Mouse (Mus musculus) midbrain, embryonic 16.5 days (tissue): Measurements from ENCODE around the gene Mthfs. TPM values are rescaled to one million over a fixed set of nuclear protein-coding genes. Genes with fewer than 3 reads are reported as not detected.
"Not testable (repeated sequence)": the region's sequence is repeated elsewhere in the genome, so short reads cannot be mapped to it uniquely, and the experiment has no call there.

Source experiments
- ATAC-seq: fragments of 200-750 bp; cut with Nextera tagmentation; 2 replicates; pipeline ENCODE4 v1.8.0; 2017; ENCODE audit warnings: moderate TSS enrichment
- H3K27ac ChIP-seq: fragments of 300-500 bp; sonication (generic); 2 replicates; pipeline ENCODE4 v1.5.1; 2014; ENCODE audit warnings: mild to moderate bottlenecking, low read length, mixed read lengths
- H3K27me3 ChIP-seq: fragments of 300-500 bp; sonication (generic); 2 replicates; pipeline ENCODE4 v1.6.1; 2014; ENCODE audit warnings: low read depth, low read length, mixed read lengths; ENCODE audit not compliant: control insufficient read depth, insufficient read depth
- H3K36me3 ChIP-seq: fragments of 300-500 bp; sonication (generic); 2 replicates; pipeline ENCODE4 v1.6.1; 2014; ENCODE audit warnings: mild to moderate bottlenecking, low read length, moderate library complexity, mixed read lengths; ENCODE audit not compliant: control insufficient read depth, insufficient read depth
- H3K4me1 ChIP-seq: fragments of 300-500 bp; sonication (generic); 2 replicates; pipeline ENCODE4 v1.6.1; 2014; ENCODE audit warnings: mild to moderate bottlenecking, low read length, mixed read lengths; ENCODE audit not compliant: control insufficient read depth, insufficient read depth
- H3K4me2 ChIP-seq: fragments of 300-500 bp; sonication (generic); 2 replicates; pipeline ENCODE4 v1.6.1; 2014; ENCODE audit warnings: mild to moderate bottlenecking, low read length, mixed read lengths
- H3K4me3 ChIP-seq: fragments of 300-500 bp; sonication (generic); 2 replicates; pipeline ENCODE4 v1.5.1; 2014; ENCODE audit warnings: low read depth, mild to moderate bottlenecking, low read length, moderate library complexity, mixed read lengths
- H3K9ac ChIP-seq: fragments of 300-500 bp; sonication (generic); 2 replicates; pipeline ENCODE4 v1.6.1; 2014; ENCODE audit warnings: low read depth, low read length, mixed read lengths
- H3K9me3 ChIP-seq: fragments of 300-500 bp; sonication (generic); replicated peaks from 2 replicates; pipeline ENCODE4 v1.6.1; 2014; ENCODE audit warnings: mild to moderate bottlenecking, low read length, mixed read lengths; ENCODE audit not compliant: control insufficient read depth, poor library complexity, severe bottlenecking
- WGBS: fragments of 180-500 bp; shearing (Covaris S2); extraction: QIAGEN DNeasy Blood & Tissue Kit; methylation state at CpG from one replicate; pipeline ENCODE4 v1.1.7; 2014; 5-methylcytosine and 5-hydroxymethylcytosine counted together
- polyA plus RNA-seq: library from polyadenylated mRNA; unstranded; fragments of >200 nt; fragmentation: Nextera tagmentation; extraction: Ambion mirVana; gene quantifications from 2 replicates; pipeline ENCODE4 v1.2.1, GENCODE M21; 2015

Gene Mthfs
- polyA plus RNA-seq, 1 experiment from 2014 or later = 11.3 TPM

DNA sequence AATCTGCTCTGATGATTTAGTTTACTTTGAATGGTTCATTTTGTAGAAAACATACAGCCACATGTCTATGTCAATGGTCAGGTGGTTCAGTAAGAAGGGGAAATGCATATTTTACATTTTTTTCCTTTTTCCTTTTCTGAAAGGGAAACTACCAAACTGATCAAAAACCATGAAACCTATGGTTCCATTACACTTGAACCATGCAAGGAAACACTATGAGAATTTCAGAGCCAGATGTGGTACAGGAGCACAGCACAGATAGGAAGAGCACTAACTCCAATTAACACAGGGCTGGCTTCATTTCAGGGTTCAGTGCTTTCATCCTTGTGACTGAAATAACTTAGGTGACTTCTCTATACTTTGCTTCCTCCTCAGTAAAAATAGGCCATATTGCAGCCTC lies 8.2 kb upstream of the Mthfs start:
- not testable (repeated sequence) for H3K9ac ChIP-seq, H3K4me3 ChIP-seq, H3K4me1 ChIP-seq, ATAC-seq, H3K36me3 ChIP-seq, H3K27me3 ChIP-seq, H3K9me3 ChIP-seq, H3K4me2 ChIP-seq, H3K27ac ChIP-seq

DNA sequence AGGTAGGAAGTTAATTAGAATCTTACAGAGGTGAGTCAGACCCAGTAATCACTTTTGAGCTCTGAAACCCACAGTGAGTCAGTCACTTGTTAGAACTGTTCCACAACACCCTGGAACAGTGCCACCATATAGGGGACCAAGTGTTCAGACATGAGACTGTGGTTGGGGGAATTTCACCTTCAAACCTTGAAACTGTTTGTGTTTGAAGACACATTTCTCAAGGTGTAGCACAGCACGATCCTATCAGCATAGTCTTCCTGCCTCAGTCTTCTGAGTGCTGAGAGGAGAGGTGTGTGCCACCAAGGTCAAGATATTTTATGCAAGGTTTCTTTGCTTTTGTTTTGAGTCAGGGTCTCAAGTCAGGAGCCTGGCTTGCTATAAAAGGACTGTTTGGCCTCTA lies 1.5 kb upstream of the Mthfs start:
- H3K36me3 ChIP-seq, H3K4me2 ChIP-seq, ATAC-seq: not testable (repeated sequence)

DNA sequence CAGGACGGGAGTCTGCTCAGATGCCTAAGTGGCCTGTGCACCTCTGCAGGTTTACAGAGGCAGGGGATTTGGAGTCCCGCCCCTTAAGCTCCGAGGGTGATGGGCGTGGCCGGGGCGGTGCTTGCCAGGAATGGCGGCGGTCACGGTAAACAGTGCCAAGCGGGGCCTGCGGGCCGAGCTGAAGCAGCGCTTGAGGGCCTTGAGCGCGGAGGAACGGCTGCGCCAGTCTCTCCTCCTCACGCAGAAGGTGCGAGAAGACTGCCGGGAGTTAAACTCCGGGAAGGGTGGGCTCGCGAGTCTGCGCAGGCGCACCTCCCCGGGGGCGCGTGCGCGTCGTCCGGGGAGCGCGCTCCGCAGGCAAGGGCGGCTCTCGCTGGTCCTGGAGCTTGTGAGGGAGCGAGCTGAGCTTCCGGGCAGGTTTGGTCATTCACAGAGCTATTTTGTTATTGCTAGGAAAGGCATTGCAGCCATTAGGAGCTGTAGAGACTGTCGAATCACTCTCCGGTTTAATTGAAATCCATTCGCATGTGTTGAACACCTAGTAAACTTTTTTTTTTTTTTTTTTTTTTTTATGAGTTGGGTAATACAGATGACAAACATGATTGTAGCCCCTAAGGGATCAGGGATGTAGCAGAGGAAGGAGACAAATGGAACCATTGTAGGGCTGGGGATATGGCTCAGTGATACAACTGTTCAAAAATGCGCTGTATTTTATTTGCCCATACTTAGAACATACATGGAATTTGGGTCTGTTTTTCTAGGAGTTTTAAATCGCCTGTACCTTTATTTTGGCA lies 786 bp downstream of the Mthfs start:
- H3K9me3 ChIP-seq, H3K27ac ChIP-seq, H3K9ac ChIP-seq, H3K27me3 ChIP-seq, H3K36me3 ChIP-seq, H3K4me1 ChIP-seq: not testable (repeated sequence)
- ATAC-seq = peak; percentile 97
- 13% methylated on average over 6 of the region's 44 CpGs for WGBS
- peak overlapping the region; percentile 30 for H3K4me3 ChIP-seq
- H3K4me2 ChIP-seq = peak overlapping the region; percentile 52

More for the DNA sequence above, 1.5 kb upstream of the Mthfs start:
- not testable (repeated sequence) for H3K4me3 ChIP-seq, H3K9ac ChIP-seq, H3K27me3 ChIP-seq, H3K9me3 ChIP-seq, H3K4me1 ChIP-seq, H3K27ac ChIP-seq
- WGBS = 82% methylated on average over 1 of the region's 1 CpGs

DNA sequence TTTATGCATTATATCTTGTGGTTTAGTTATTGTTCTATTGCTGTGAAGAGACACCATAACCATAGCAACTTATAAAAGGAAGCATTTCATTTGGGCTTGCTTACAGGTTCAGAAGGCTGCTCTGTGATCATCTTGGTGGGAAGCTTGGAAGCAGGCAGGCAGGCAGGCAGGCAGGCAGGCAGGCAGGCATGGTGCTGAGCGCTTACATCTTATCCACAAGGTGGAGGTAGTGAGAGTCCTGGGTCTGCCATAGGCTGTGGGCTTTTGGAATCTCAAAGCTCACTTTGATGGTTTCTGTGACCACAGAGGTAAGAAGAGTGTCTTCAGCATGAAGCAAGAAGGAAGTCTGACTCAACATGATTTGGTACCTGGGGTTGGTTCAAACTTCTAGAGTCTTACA lies 2.0 kb downstream of the Mthfs start:
- H3K4me1 ChIP-seq, H3K9me3 ChIP-seq, H3K27ac ChIP-seq, H3K4me3 ChIP-seq, H3K4me2 ChIP-seq, H3K9ac ChIP-seq, H3K27me3 ChIP-seq, ATAC-seq, H3K36me3 ChIP-seq: not testable (repeated sequence)
- WGBS = 43% methylated on average over 1 of the region's 1 CpGs

DNA sequence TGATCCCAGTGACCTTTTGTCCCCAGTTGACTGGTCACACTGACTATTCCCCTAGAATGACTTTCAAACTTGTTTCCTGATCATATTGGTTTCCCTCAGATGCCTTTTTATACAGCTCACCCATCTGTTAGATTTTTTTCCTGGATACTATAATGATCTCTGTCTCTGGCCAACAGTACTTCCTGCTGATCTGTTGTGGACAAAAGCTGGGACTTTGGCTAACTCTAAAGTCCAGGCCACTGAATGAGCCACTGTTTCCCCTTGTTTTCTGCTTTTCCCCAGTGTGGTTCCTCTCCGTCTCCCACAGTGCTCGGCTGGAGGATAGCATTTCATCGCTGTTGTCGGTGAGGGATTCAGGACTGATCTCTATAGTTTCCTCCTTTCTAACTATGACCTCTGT lies 7.7 kb downstream of the Mthfs start:
- not testable (repeated sequence) for H3K36me3 ChIP-seq, H3K27ac ChIP-seq, H3K4me2 ChIP-seq, ATAC-seq, H3K9me3 ChIP-seq, H3K9ac ChIP-seq, H3K4me1 ChIP-seq, H3K27me3 ChIP-seq, H3K4me3 ChIP-seq
- WGBS = 88% methylated on average over 4 of the region's 4 CpGs

DNA sequence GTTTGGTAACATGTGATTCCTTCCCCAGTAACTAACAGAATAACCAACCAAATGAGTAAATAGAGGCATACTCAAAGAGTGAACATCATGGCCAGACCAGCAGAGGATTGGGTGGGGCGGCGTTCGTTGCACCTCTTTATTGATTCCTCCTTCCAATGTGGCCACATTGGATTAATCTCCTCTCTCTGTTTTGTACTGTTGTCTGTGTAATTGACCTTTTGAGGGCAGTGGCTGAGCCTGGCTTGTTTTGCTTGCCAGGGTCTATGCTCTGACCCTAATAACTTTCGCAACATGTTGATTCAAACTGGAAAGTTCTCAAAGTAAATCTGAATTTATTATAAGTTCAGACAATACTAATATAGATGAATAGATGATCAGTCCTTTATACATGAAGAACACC lies 9.2 kb downstream of the Mthfs start:
- ATAC-seq, H3K27ac ChIP-seq, H3K4me2 ChIP-seq, H3K4me3 ChIP-seq, H3K27me3 ChIP-seq, H3K9me3 ChIP-seq, H3K36me3 ChIP-seq, H3K9ac ChIP-seq, H3K4me1 ChIP-seq: not testable (repeated sequence)
- 97% methylated on average over 3 of the region's 4 CpGs for WGBS

DNA sequence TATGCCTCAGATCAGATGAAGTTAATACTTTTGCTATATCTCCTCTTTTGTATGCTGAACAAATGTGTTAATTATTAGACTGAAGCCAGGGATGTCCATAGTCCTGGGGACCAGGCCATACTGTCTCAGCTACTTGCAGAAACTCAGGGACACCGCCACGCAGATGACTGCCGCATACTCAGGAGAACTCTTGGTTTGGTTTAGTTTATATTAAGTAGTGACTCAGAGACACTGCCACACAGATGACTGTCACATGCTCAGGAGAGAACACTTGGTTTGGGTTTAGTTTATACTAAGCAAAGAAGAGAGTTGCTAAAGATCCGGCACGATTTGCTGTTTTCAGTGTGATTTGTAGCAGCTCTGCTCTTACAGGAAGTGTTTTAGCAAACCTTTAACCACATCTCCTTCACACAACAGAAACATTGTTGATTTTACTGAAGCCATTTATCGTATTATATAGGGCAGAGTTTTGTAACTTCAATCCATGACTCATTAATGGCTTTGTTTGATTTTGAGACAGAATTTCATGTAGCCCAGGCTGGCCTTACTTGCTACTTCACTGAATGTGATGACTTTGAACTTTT lies 10.3 kb downstream of the Mthfs start:
- WGBS = 96% methylated on average over 6 of the region's 6 CpGs
- not testable (repeated sequence) for ATAC-seq, H3K36me3 ChIP-seq, H3K9ac ChIP-seq, H3K4me2 ChIP-seq, H3K4me3 ChIP-seq, H3K27me3 ChIP-seq, H3K4me1 ChIP-seq, H3K27ac ChIP-seq, H3K9me3 ChIP-seq

DNA sequence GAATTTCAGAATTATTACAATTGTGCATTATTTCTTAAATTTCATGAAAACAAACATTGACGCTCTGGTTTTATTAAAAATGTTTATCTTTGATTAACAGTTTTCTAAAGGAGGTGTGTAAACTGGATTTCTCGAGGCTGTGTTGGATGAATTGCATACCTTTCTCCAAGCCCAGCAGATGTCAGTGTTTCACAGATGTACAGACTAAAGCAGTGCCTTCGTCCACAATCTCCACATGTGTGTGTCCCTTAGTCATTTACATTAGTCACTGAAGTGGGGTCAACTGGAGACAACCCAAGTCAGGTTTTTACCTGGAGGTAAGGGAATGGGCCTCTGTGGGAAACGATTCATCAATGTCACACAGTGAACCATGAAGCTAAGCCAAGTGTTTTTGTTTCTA lies 15.6 kb downstream of the Mthfs start:
- peak; percentile 86 for ATAC-seq

DNA sequence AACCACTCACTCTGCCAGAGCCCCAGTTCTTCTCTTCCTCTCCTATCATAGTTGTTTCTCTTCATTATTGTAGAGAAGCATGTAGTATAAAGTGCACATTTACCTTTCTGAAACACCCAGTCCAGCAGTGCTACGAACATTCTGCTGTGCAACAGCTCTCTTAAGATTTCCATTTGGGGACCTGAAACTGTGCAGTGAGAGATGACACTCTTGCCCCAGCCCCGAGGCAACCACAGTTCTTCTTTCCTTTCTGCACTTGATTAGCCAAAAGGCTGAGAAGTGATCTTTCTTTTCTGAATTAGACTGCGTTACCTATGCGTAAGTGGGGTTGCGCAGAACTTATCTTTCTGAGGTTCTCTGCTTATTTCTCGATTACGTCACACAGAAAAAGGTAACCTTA lies 17.6 kb downstream of the Mthfs start:
- Histone ChIP-seq H3K9ac (no peak overlapping the region), H3K27me3 (no peaks in the 10 kb centered on the region), H3K36me3 (no peaks in the 10 kb centered on the region), H3K4me1 (no peaks in the 10 kb centered on the region), H3K27ac (no peak overlapping the region), H3K4me3 (no peak overlapping the region), H3K4me2 (no peak overlapping the region), H3K9me3 (no peaks in the 10 kb centered on the region)
- WGBS = 90% methylated on average over 7 of the region's 7 CpGs
- no peak for ATAC-seq

More for the DNA sequence above, 15.6 kb downstream of the Mthfs start:
- no peaks in the 10 kb centered on the region for H3K4me1 ChIP-seq
- no peak overlapping the region for H3K4me2 ChIP-seq
- whole genome bisulfite sequencing = 56% methylated on average over 4 of the region's 4 CpGs
- H3K27me3 ChIP-seq = no peaks in the 10 kb centered on the region
- no peak overlapping the region for H3K4me3 ChIP-seq
- H3K36me3 ChIP-seq = no peaks in the 10 kb centered on the region
- no peak overlapping the region for H3K27ac ChIP-seq
- H3K9me3 ChIP-seq = no peaks in the 10 kb centered on the region
- H3K9ac ChIP-seq = no peak overlapping the region
